Mouse (Mus musculus): Measurements from ENCODE around the gene Fam168b. TPM values are rescaled to one million over a fixed set of nuclear protein-coding genes. Genes with fewer than 3 reads are reported as not detected.

Fam168b gene
- polyA plus RNA-seq, 1 experiment from 2014 or later, result 83.2 TPM

- no peak overlapping the region for H3K27ac ChIP-seq (ENCODE audit: low read length)
- 72% methylated on average over 6 of the region's 6 CpGs for WGBS
- H3K27me3 ChIP-seq (ENCODE audit: insufficient read depth, low read length), result no peaks in the 10 kb centered on the region
- H3K4me2 ChIP-seq (replicated peaks; ENCODE audit: low read depth, low read length), result no peak overlapping the region
- peaks cover 26% of the 10 kb centered on the region for H3K36me3 ChIP-seq (ENCODE audit: insufficient read depth, low read length)
- no peak overlapping the region for H3K4me3 ChIP-seq (ENCODE audit: low read length)
- H3K4me1 ChIP-seq (ENCODE audit: insufficient read depth, low read length), result peaks cover 25% of the 10 kb centered on the region
- no peak for ATAC-seq (ENCODE audit: low FRiP score, low TSS enrichment)
- H3K9me3 ChIP-seq (ENCODE audit: low read length), result no peaks in the 10 kb centered on the region
- H3K9ac ChIP-seq (replicated peaks; ENCODE audit: low read length), result no peak overlapping the region
Measured at GRCm38 (mm10) chr1:34837951-34838689, 4.7 kb downstream of the Fam168b start.

GRCm38 (mm10) chr1:34834904-34835303 lies 8.0 kb downstream of the Fam168b start:
- Histone ChIP-seq H3K4me2 (replicated peaks; ENCODE audit: low read depth, low read length) (no peak overlapping the region), H3K27me3 (ENCODE audit: insufficient read depth, low read length) (no peaks in the 10 kb centered on the region), H3K27ac (ENCODE audit: low read length) (no peak overlapping the region), H3K4me3 (ENCODE audit: low read length) (no peak overlapping the region), H3K36me3 (ENCODE audit: insufficient read depth, low read length) (peaks cover 31% of the 10 kb centered on the region), H3K4me1 (ENCODE audit: insufficient read depth, low read length) (peaks cover 16% of the 10 kb centered on the region), H3K9me3 (ENCODE audit: low read length) (no peaks in the 10 kb centered on the region), H3K9ac (replicated peaks; ENCODE audit: low read length) (no peak overlapping the region)
- 81% methylated on average over 2 of the region's 2 CpGs for WGBS
- ATAC-seq (ENCODE audit: low FRiP score, low TSS enrichment), result no peak

- H3K27me3 ChIP-seq (ENCODE audit: insufficient read depth, low read length), result no peaks in the 10 kb centered on the region
- H3K4me2 ChIP-seq (replicated peaks; ENCODE audit: low read depth, low read length), result no peak overlapping the region
- no peak overlapping the region for H3K9ac ChIP-seq (replicated peaks; ENCODE audit: low read length)
- 43% methylated on average over 1 of the region's 1 CpGs for WGBS
- no peak overlapping the region for H3K4me3 ChIP-seq (ENCODE audit: low read length)
- peaks cover 48% of the 10 kb centered on the region for H3K36me3 ChIP-seq (ENCODE audit: insufficient read depth, low read length)
- ATAC-seq (ENCODE audit: low FRiP score, low TSS enrichment), result no peak
- H3K9me3 ChIP-seq (ENCODE audit: low read length), result no peaks in the 10 kb centered on the region
- no peak overlapping the region for H3K27ac ChIP-seq (ENCODE audit: low read length)
- peaks cover 10% of the 10 kb centered on the region; the same call in 1 of the 2 replicates for H3K4me1 ChIP-seq (ENCODE audit: insufficient read depth, low read length)
Measured at GRCm38 (mm10) chr1:34831381-34831780, 11.5 kb downstream of the Fam168b start.

GRCm38 (mm10) chr1:34830934-34831333 lies 11.9 kb downstream of the Fam168b start:
- Histone ChIP-seq H3K4me2 (replicated peaks; ENCODE audit: low read depth, low read length) (no peak overlapping the region), H3K27me3 (ENCODE audit: insufficient read depth, low read length) (no peaks in the 10 kb centered on the region), H3K9ac (replicated peaks; ENCODE audit: low read length) (no peak overlapping the region), H3K4me3 (ENCODE audit: low read length) (no peak overlapping the region), H3K27ac (ENCODE audit: low read length) (no peak overlapping the region), H3K9me3 (ENCODE audit: low read length) (no peaks in the 10 kb centered on the region), H3K36me3 (ENCODE audit: insufficient read depth, low read length) (peaks cover 48% of the 10 kb centered on the region), H3K4me1 (ENCODE audit: insufficient read depth, low read length) (peaks cover 10% of the 10 kb centered on the region; the same call in 1 of the 2 replicates)
- ATAC-seq (ENCODE audit: low FRiP score, low TSS enrichment), result no peak
- 56% methylated on average over 2 of the region's 2 CpGs for WGBS

- no peaks in the 10 kb centered on the region for H3K27me3 ChIP-seq (ENCODE audit: insufficient read depth, low read length)
- no peak overlapping the region for H3K4me2 ChIP-seq (replicated peaks; ENCODE audit: low read depth, low read length)
- H3K36me3 ChIP-seq (ENCODE audit: insufficient read depth, low read length), result peaks cover 38% of the 10 kb centered on the region
- H3K9ac ChIP-seq (replicated peaks; ENCODE audit: low read length), result no peak overlapping the region
- H3K4me1 ChIP-seq (ENCODE audit: insufficient read depth, low read length), result peaks cover 10% of the 10 kb centered on the region; the same call in 1 of the 2 replicates
- H3K27ac ChIP-seq (ENCODE audit: low read length), result no peak overlapping the region
- ATAC-seq (ENCODE audit: low FRiP score, low TSS enrichment), result no peak
- no peak overlapping the region for H3K4me3 ChIP-seq (ENCODE audit: low read length)
- WGBS, result 89% methylated on average over 5 of the region's 5 CpGs
- no peaks in the 10 kb centered on the region for H3K9me3 ChIP-seq (ENCODE audit: low read length)
Measured at GRCm38 (mm10) chr1:34828528-34829294, 14.2 kb downstream of the Fam168b start.

GRCm38 (mm10) chr1:34827900-34828299 lies 15.0 kb downstream of the Fam168b start:
- Histone ChIP-seq H3K4me2 (replicated peaks; ENCODE audit: low read depth, low read length) (no peak overlapping the region), H3K27me3 (ENCODE audit: insufficient read depth, low read length) (no peaks in the 10 kb centered on the region), H3K9ac (replicated peaks; ENCODE audit: low read length) (no peak overlapping the region), H3K9me3 (ENCODE audit: low read length) (0 out of 2 replicates have a peak, but pooled peaks cover under 1% of the 10 kb centered on the region), H3K4me1 (ENCODE audit: insufficient read depth, low read length) (peaks cover 10% of the 10 kb centered on the region; the same call in 1 of the 2 replicates), H3K4me3 (ENCODE audit: low read length) (no peak overlapping the region), H3K27ac (ENCODE audit: low read length) (no peak overlapping the region), H3K36me3 (ENCODE audit: insufficient read depth, low read length) (peaks cover 41% of the 10 kb centered on the region)
- whole genome bisulfite sequencing, result 76% methylated on average over 7 of the region's 7 CpGs
- ATAC-seq (ENCODE audit: low FRiP score, low TSS enrichment), result 0 out of 2 replicates have a peak, but pooled peaks have one; percentile 55

- Histone ChIP-seq H3K4me3 (ENCODE audit: low read length) (no peak overlapping the region), H3K4me1 (ENCODE audit: insufficient read depth, low read length) (peaks cover 10% of the 10 kb centered on the region; the same call in 1 of the 2 replicates), H3K36me3 (ENCODE audit: insufficient read depth, low read length) (peaks cover 50% of the 10 kb centered on the region), H3K9me3 (ENCODE audit: low read length) (0 out of 2 replicates have a peak, but pooled peaks cover 3% of the 10 kb centered on the region), H3K4me2 (replicated peaks; ENCODE audit: low read depth, low read length) (no peak overlapping the region), H3K27me3 (ENCODE audit: insufficient read depth, low read length) (no peaks in the 10 kb centered on the region), H3K9ac (replicated peaks; ENCODE audit: low read length) (no peak overlapping the region), H3K27ac (ENCODE audit: low read length) (no peak overlapping the region)
- WGBS, result 92% methylated on average over 9 of the region's 9 CpGs
- no peak for ATAC-seq (ENCODE audit: low FRiP score, low TSS enrichment)
Measured at GRCm38 (mm10) chr1:34825909-34826308, 17.0 kb downstream of the Fam168b start.

GRCm38 (mm10) chr1:34824208-34824607 lies 18.7 kb downstream of the Fam168b start:
- no peak for ATAC-seq (ENCODE audit: low FRiP score, low TSS enrichment)
- Histone ChIP-seq H3K9me3 (ENCODE audit: low read length) (0 out of 2 replicates have a peak, but pooled peaks cover 3% of the 10 kb centered on the region), H3K4me1 (ENCODE audit: insufficient read depth, low read length) (no peaks in the 10 kb centered on the region; the same call in 1 of the 2 replicates), H3K4me2 (replicated peaks; ENCODE audit: low read depth, low read length) (no peak overlapping the region), H3K4me3 (ENCODE audit: low read length) (no peak overlapping the region), H3K27me3 (ENCODE audit: insufficient read depth, low read length) (no peaks in the 10 kb centered on the region), H3K36me3 (ENCODE audit: insufficient read depth, low read length) (peaks cover 56% of the 10 kb centered on the region), H3K27ac (ENCODE audit: low read length) (no peak overlapping the region), H3K9ac (replicated peaks; ENCODE audit: low read length) (no peak overlapping the region)
- WGBS, result 86% methylated on average over 8 of the region's 8 CpGs

GRCm38 (mm10) chr1:34823353-34823752 lies 19.5 kb downstream of the Fam168b start:
- WGBS, result 90% methylated on average over 6 of the region's 6 CpGs
- H3K36me3 ChIP-seq (ENCODE audit: insufficient read depth, low read length), result peaks cover 60% of the 10 kb centered on the region

More at GRCm38 (mm10) chr1:34823353-34823752, 19.5 kb downstream of the Fam168b start:
- Histone ChIP-seq H3K9ac (replicated peaks; ENCODE audit: low read length) (no peak overlapping the region), H3K4me2 (replicated peaks; ENCODE audit: low read depth, low read length) (no peak overlapping the region), H3K4me1 (ENCODE audit: insufficient read depth, low read length) (no peaks in the 10 kb centered on the region; the same call in 1 of the 2 replicates), H3K27ac (ENCODE audit: low read length) (no peak overlapping the region), H3K4me3 (ENCODE audit: low read length) (no peak overlapping the region), H3K9me3 (ENCODE audit: low read length) (0 out of 2 replicates have a peak, but pooled peaks cover 3% of the 10 kb centered on the region), H3K27me3 (ENCODE audit: insufficient read depth, low read length) (no peaks in the 10 kb centered on the region)
- no peak for ATAC-seq (ENCODE audit: low FRiP score, low TSS enrichment)

All from kidney, embryonic 16.5 days (tissue).